Mouse (Mus musculus) liver, embryonic 14.5 days (tissue): ENCODE data around the gene Pfas.

ENCODE experiments used
- CTCF ChIP-seq: IDR thresholded peaks from 2 replicates; pipeline ENCODE4 v1.5.1; 2016; ENCODE audit warnings: antibody characterized with exemption, low read depth, control low read depth
- EP300 ChIP-seq: IDR thresholded peaks from 2 replicates; pipeline ENCODE4 v1.6.1; 2016; ENCODE audit warnings: antibody characterized with exemption, low read depth

GRCm38 (mm10) chr11:68956107-68956506 is 52.2 kb downstream of the Pfas start:
- TF ChIP-seq EP300: no peak
- no peak for TF ChIP-seq CTCF
